Mouse (Mus musculus) thymus, adult 2 months (tissue): ENCODE results near the gene Pdgfc. TPM values are rescaled to one million over a fixed set of nuclear protein-coding genes. Genes with fewer than 3 reads are reported as not detected.

Experiments used
- DNase-seq: peaks from one replicate; pipeline ENCODE4 v3.0.0; 2021
- H3K27ac ChIP-seq: fragments of 200-500 bp; 2 replicates; pipeline ENCODE4 v1.5.1; 2012; ENCODE audit warnings: low read length, control low read depth; ENCODE audit not compliant: control insufficient read depth, insufficient read depth
- H3K27me3 ChIP-seq: fragments of 200-500 bp; 2 replicates; pipeline ENCODE4 v1.6.1; 2012; ENCODE audit warnings: mild to moderate bottlenecking, low read length, moderate library complexity, mixed read lengths; ENCODE audit not compliant: control insufficient read depth, insufficient read depth
- H3K36me3 ChIP-seq: fragments of 200-500 bp; 2 replicates; pipeline ENCODE4 v1.6.1; 2012; ENCODE audit warnings: mild to moderate bottlenecking, low read length, moderate library complexity; ENCODE audit not compliant: control insufficient read depth, insufficient read depth
- H3K4me1 ChIP-seq: fragments of 200-500 bp; replicated peaks from 2 replicates; pipeline ENCODE4 v1.6.1; 2012; ENCODE audit warnings: low read length; ENCODE audit not compliant: control insufficient read depth, insufficient read depth
- H3K4me3 ChIP-seq: fragments of 200-500 bp; 2 replicates; pipeline ENCODE4 v1.5.1; 2012; ENCODE audit warnings: mild to moderate bottlenecking, low read length, control low read depth, moderate library complexity; ENCODE audit not compliant: control insufficient read depth, insufficient read depth
- CTCF ChIP-seq: fragments of 200-500 bp; IDR thresholded peaks from 2 replicates; pipeline ENCODE4 v1.5.1; 2012; ENCODE audit warnings: mild to moderate bottlenecking, control low read depth, low read length, moderate library complexity, borderline replicate concordance; ENCODE audit not compliant: control insufficient read depth, poor library complexity, insufficient read depth; ENCODE audit errors: extremely low read depth
- POLR2A ChIP-seq: fragments of 200-500 bp; IDR thresholded peaks from 2 replicates; pipeline ENCODE4 v1.6.1; 2012; ENCODE audit warnings: mild to moderate bottlenecking, low read length, control low read depth, moderate library complexity; ENCODE audit not compliant: control insufficient read depth, poor library complexity, insufficient read depth; ENCODE audit errors: extremely low read depth
- WGBS: fragments of 180-500 bp; shearing (Covaris S2); methylation state at CpG from one replicate; pipeline ENCODE4 v1.1.7; 2018; 5-methylcytosine and 5-hydroxymethylcytosine counted together
- polyA plus RNA-seq: library from polyadenylated mRNA; depleted of rRNA; stranded (reverse); fragments of >200 nt; gene quantifications from 2 replicates; pipeline ENCODE4 v1.2.3, GENCODE M21; 2012

Gene Pdgfc
- polyA plus RNA-seq, 1 experiment = 1.8 TPM

- Histone ChIP-seq H3K4me1 (no peaks in the 10 kb centered on the region), H3K4me3 (no peak overlapping the region), H3K36me3 (no peaks in the 10 kb centered on the region), H3K27ac (no peak overlapping the region), H3K27me3 (no peaks in the 10 kb centered on the region)
- DNase-seq = no peak
- WGBS = 95% methylated on average over 4 of the region's 4 CpGs
- TF ChIP-seq POLR2A (no peak), CTCF (no peak)
Observed at GRCm38 (mm10) chr3:81162129-81162528, 125.9 kb downstream of the Pdgfc start.

GRCm38 (mm10) chr3:81164091-81164490 lies 127.9 kb downstream of the Pdgfc start:
- no peak for DNase-seq
- 97% methylated on average over 5 of the region's 5 CpGs for WGBS
- H3K4me1 ChIP-seq = no peaks in the 10 kb centered on the region
- H3K36me3 ChIP-seq = no peaks in the 10 kb centered on the region
- no peak overlapping the region for H3K4me3 ChIP-seq
- no peak overlapping the region for H3K27ac ChIP-seq
- TF ChIP-seq POLR2A (no peak), CTCF (no peak)
- H3K27me3 ChIP-seq = no peaks in the 10 kb centered on the region

- Histone ChIP-seq H3K27ac (no peak overlapping the region), H3K4me3 (no peak overlapping the region), H3K36me3 (no peaks in the 10 kb centered on the region), H3K27me3 (no peaks in the 10 kb centered on the region), H3K4me1 (no peaks in the 10 kb centered on the region)
- TF ChIP-seq POLR2A = no peak
- TF ChIP-seq CTCF = no peak
- no peak for DNase-seq
- 93% methylated on average over 4 of the region's 4 CpGs for WGBS
Observed at GRCm38 (mm10) chr3:81170073-81170809, 134.0 kb downstream of the Pdgfc start.

DNA sequence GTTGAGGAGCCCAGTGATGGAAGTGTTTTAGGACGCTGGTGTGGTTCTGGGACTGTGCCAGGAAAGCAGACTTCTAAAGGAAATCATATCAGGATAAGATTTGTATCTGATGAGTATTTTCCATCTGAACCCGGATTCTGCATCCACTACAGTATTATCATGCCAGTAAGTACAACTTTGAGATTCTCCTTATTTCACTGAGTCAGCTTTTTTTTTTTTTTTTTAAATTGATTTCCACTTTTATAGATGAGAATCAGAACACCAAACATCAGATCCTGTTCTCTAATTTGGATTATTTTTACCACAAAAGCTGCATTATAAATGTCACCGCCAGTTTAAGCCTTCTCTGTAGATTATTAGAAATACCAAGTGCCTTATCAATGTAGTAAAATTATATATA lies 138.6 kb downstream of the Pdgfc start:
- H3K4me3 ChIP-seq = no peak overlapping the region
- no peaks in the 10 kb centered on the region for H3K27me3 ChIP-seq
- no peak for DNase-seq
- TF ChIP-seq CTCF (no peak), POLR2A (no peak)
- no peaks in the 10 kb centered on the region for H3K4me1 ChIP-seq
- WGBS = 92% methylated on average over 3 of the region's 3 CpGs
- no peaks in the 10 kb centered on the region for H3K36me3 ChIP-seq
- H3K27ac ChIP-seq = no peak overlapping the region

DNA sequence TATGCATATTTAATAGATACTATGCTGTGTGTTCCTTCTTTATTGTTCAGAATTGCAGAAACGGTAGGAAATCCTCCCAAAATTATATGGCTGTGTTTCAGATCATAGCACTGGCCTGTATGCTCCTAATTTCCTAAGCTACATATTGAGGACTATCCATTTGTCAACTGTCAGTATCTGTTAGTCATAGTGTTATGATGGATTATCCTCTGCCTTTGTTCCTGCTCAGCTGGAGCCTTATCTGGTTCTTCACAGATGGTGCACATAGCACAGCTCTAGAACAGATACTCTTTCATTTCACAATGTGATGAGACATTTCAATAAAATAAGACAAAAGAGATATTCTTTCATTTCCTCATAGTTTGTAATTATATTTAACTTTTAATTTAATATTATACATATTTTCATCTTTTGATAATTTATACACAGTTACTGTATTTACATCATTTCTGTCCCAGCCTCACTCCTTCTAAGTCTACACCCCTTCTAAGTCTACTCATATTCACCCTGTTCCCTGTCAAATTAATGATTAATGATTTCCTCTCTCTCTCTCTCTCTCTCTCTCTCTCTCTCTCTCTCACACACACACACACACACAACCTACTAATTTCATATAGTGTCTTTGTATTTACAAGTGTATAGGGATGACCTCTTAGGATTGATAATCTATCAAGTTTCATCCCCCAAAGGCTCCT lies 145.2 kb downstream of the Pdgfc start:
- no peaks in the 10 kb centered on the region for H3K27me3 ChIP-seq
- WGBS = 93% methylated on average over 1 of the region's 1 CpGs
- H3K36me3 ChIP-seq = no peaks in the 10 kb centered on the region
- no peak for DNase-seq
- H3K4me1 ChIP-seq = no peaks in the 10 kb centered on the region
- no peak overlapping the region for H3K4me3 ChIP-seq
- no peak overlapping the region for H3K27ac ChIP-seq
- no peak for TF ChIP-seq POLR2A
- TF ChIP-seq CTCF = no peak

DNA sequence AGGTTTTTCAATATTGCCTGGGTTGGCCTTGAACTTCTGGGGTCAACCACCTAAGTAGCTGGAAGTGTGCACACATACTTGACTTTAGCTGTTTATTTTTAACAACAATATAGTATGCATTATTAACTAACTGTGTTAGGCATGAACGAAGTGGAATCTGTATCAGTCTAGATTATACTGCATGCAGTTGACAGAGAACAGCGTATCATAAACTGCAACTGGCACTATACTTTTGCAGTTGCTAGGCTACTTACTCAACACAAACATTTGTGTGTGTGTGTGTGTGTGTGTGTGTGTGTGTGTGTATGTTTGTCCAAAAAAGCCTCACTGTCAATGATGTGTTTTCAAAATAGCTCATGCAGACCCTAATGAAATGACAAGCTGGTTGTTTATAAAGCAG lies 160.7 kb downstream of the Pdgfc start:
- Histone ChIP-seq H3K4me1 (no peaks in the 10 kb centered on the region), H3K36me3 (no peaks in the 10 kb centered on the region), H3K27ac (no peak overlapping the region), H3K27me3 (no peaks in the 10 kb centered on the region), H3K4me3 (no peak overlapping the region)
- DNase-seq = no peak
- 90% methylated on average over 2 of the region's 2 CpGs for WGBS
- TF ChIP-seq POLR2A (no peak), CTCF (no peak)
